Mouse (Mus musculus): ENCODE data around the gene Txndc9.

DNA sequence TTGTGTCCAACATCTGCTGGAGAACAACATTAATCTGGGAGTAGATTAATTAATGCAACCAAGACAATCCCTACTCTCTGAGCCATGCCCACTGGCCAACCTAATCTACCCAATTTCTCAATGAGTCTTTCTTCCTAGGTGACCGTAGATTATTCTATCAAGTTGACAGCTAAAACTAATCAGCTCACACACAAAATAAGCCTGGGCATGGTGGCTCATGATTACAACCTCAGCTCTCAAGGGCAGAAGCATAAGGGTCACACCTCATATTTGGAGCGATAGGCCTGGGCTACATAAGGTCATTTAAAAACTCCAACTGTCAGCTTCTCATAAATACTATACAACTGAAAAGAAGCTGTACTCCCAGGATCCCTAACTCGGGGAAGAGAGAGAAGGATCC, 1.5 kb downstream of the Txndc9 start:
- TF ChIP-seq CTCF (IDR thresholded peaks at IDR 0.05; ENCODE audit: insufficient read depth, low read depth, low read length) (no peak), POLR2A (IDR thresholded peaks at IDR 0.05; ENCODE audit: insufficient read depth, low read depth, low read length) (no peak)

Data from olfactory bulb, adult 2 months (tissue).